Mouse (Mus musculus): Measurements from ENCODE around the gene Klk9.

- TF ChIP-seq POLR2A (IDR thresholded peaks at IDR 0.05; ENCODE audit: borderline replicate concordance, extremely low read depth, insufficient read depth, insufficient read length, poor library complexity, severe bottlenecking): no peak
- TF ChIP-seq CTCF (IDR thresholded peaks at IDR 0.05; ENCODE audit: borderline replicate concordance, extremely low read depth, insufficient read depth, insufficient read length): no peak
Measured at GRCm38 (mm10) chr7:43796355-43796754, 4.7 kb downstream of the Klk9 start.

All from brain, embryonic 14.5 days (tissue).